Mouse (Mus musculus): ENCODE results near the gene Tns1. TPM values are rescaled to one million over a fixed set of nuclear protein-coding genes. Genes with fewer than 3 reads are reported as not detected.

Gene Tns1
- total and polyA plus RNA-seq, 3 experiments: 0.40 to 3.6 (median 0.89) TPM

DNA sequence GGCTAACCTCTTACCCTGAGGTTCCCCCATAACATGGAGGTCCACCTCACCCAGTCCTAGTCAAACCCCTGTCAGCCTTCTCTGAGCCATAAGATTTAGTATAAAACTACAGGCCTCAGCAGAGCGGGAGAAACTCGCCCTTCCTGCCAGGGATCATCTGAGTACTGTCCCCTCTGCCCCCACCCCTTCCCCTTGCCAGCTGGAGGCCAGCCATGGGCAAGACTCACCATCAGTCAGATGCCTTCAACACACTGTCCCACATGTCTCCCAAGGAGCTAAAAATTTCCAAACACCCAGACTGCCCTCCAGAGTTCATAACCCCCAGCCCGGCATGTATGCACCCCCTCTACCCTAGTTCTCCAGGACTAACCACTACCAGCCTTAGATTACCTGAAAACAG, 119.2 kb downstream of the Tns1 start:
- in situ Hi-C loops (cut with MboI; ENCODE audit: low pct_ligation_motif_present, low pct_unique_long_range_greater_than_20kb, low sequenced_read_pairs): no loop called here
- peaks cover 0 to 43% of the 10 kb centered on the region in 2 experiments; a peak in 2 of 4 replicates for H3K4me1 ChIP-seq (ENCODE audit: control insufficient read depth in 1 of 2, insufficient read depth in 2 of 2)

DNA sequence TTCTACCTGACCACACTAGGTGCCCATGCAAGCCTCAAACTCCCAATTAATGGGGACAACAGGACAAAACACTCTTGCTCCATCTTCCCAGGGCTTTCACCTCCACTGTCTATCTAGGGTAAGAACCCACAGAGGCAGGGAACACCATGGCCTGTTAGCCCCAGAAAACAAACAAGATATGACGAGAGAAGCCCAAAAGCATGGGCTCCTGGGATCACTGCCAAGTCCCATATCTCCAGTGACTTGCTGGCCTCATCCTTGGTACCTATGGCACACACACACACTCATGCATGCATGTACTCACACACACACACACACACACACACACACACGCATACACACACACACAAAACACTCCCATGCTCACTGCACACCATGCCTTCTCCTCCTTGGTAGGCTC, 120.5 kb downstream of the Tns1 start:
- TF ChIP-seq USF2 (conservative IDR thresholded peaks at IDR 0.05; ENCODE audit: low read depth, low read length) (no peak), IRF4 (IDR thresholded peaks at IDR 0.05; ENCODE audit: low read depth, low read length) (no peak), USF1 (IDR thresholded peaks at IDR 0.05; ENCODE audit: low read depth, low read length) (no peak), E2F4 (IDR thresholded peaks at IDR 0.05; ENCODE audit: insufficient replicate concordance, low read depth, low read length) (no peak), CHD1 (IDR thresholded peaks at IDR 0.05; ENCODE audit: low read depth, low read length) (no peak), CHD2 (IDR thresholded peaks at IDR 0.05; ENCODE audit: low read length) (no peak), GABPA (IDR thresholded peaks at IDR 0.05; ENCODE audit: insufficient replicate concordance, low read depth, low read length) (no peak), RCOR1 (conservative IDR thresholded peaks at IDR 0.05; ENCODE audit: low read depth, low read length) (no peak), NRF1 (IDR thresholded peaks at IDR 0.05; ENCODE audit: low read depth, low read length) (no peak), KAT2A (IDR thresholded peaks at IDR 0.05; ENCODE audit: insufficient replicate concordance, low read length) (no peak), PAX5 (IDR thresholded peaks at IDR 0.05; ENCODE audit: low read length) (no peak), MAX (IDR thresholded peaks at IDR 0.05; ENCODE audit: low read length) (no peak), HCFC1 (IDR thresholded peaks at IDR 0.05; ENCODE audit: low read depth, low read length) (no peak), MAFK (IDR thresholded peaks at IDR 0.05; ENCODE audit: insufficient replicate concordance, low read length) (no peak), MAZ (IDR thresholded peaks at IDR 0.05; ENCODE audit: low read depth, low read length) (no peak), RAD21 (IDR thresholded peaks at IDR 0.05; ENCODE audit: low read depth, low read length) (no peak), ELF1 (IDR thresholded peaks at IDR 0.05; ENCODE audit: low read depth, low read length) (no peak)
- Histone ChIP-seq H3K27me3 (replicated peaks) (peaks cover under 1% of the 10 kb centered on the region), H3K4me1 (ENCODE audit: control insufficient read depth in 1 of 2, insufficient read depth in 2 of 2) (peaks cover 0 to 37% of the 10 kb centered on the region in 2 experiments; a peak in 2 of 4 replicates), H3K36me3 (replicated peaks in 1 of 2; ENCODE audit: control insufficient read depth in 1 of 2, insufficient read depth in 1 of 2, low read length in 1 of 2) (no peaks in the 10 kb centered on the region), H3K4me3 (replicated peaks in 1 of 3; ENCODE audit: low read depth in 2 of 3, low read length in 2 of 3, poor library complexity in 1 of 3) (no peak overlapping the region), H3K9ac (ENCODE audit: insufficient read depth, low read depth) (no peak overlapping the region), H3K27ac (ENCODE audit: insufficient read depth, low read depth) (no peak overlapping the region), H3K4me2 (ENCODE audit: insufficient read depth, low read depth, poor library complexity, severe bottlenecking) (no peak overlapping the region), H3K79me2 (replicated peaks; ENCODE audit: control insufficient read depth, extremely low read depth, insufficient read depth, poor library complexity, severe bottlenecking) (no peaks in the 10 kb centered on the region), H3K9me3 (replicated peaks; ENCODE audit: low read length) (no peaks in the 10 kb centered on the region)
- no peak for DNase-seq (ENCODE audit: extremely low read depth)
- in situ Hi-C loops (cut with MboI; ENCODE audit: low pct_ligation_motif_present, low pct_unique_long_range_greater_than_20kb, low sequenced_read_pairs) (no loop called here), dilution Hi-C loops (cut with MboI; ENCODE audit: extremely low pct_ligation_motif_present, extremely low pct_unique_long_range_greater_than_20kb, low sequenced_read_pairs) (no loop called here)

More for the DNA sequence above, 119.2 kb downstream of the Tns1 start:
- Histone ChIP-seq H3K4me3 (replicated peaks in 1 of 3; ENCODE audit: low read depth in 2 of 3, low read length in 2 of 3, poor library complexity in 1 of 3) (no peak overlapping the region), H3K9me3 (replicated peaks; ENCODE audit: low read length) (no peaks in the 10 kb centered on the region), H3K27me3 (replicated peaks) (no peaks in the 10 kb centered on the region), H3K36me3 (replicated peaks in 1 of 2; ENCODE audit: control insufficient read depth in 1 of 2, insufficient read depth in 1 of 2, low read length in 1 of 2) (no peaks in the 10 kb centered on the region), H3K9ac (ENCODE audit: insufficient read depth, low read depth) (no peak overlapping the region), H3K4me2 (ENCODE audit: insufficient read depth, low read depth, poor library complexity, severe bottlenecking) (no peak overlapping the region), H3K79me2 (replicated peaks; ENCODE audit: control insufficient read depth, extremely low read depth, insufficient read depth, poor library complexity, severe bottlenecking) (no peaks in the 10 kb centered on the region), H3K27ac (ENCODE audit: insufficient read depth, low read depth) (no peak overlapping the region)
- no peak for DNase-seq (ENCODE audit: extremely low read depth)
- no peak for TF ChIP-seq RCOR1 (conservative IDR thresholded peaks at IDR 0.05; ENCODE audit: low read depth, low read length)
- no peak for TF ChIP-seq NRF1 (IDR thresholded peaks at IDR 0.05; ENCODE audit: low read depth, low read length)
- TF ChIP-seq MAZ (IDR thresholded peaks at IDR 0.05; ENCODE audit: low read depth, low read length): no peak
- no peak for TF ChIP-seq POLR2A (IDR thresholded peaks at IDR 0.05; ENCODE audit: low read depth, low read length)
- dilution Hi-C loops (cut with MboI; ENCODE audit: extremely low pct_ligation_motif_present, extremely low pct_unique_long_range_greater_than_20kb, low sequenced_read_pairs): no loop called here

All from CH12.LX (cell line).